Mouse (Mus musculus) retina, postnatal 7 days (tissue): ENCODE results near the gene Itpk1.

ENCODE experiments used
- DNase-seq: peaks from one replicate; pipeline ENCODE4 v3.0.0-alpha.2; 2012; ENCODE audit warnings: low read depth, low spot score

Itpk1 gene

GRCm38 (mm10) chr12:102554721-102555516 is 149.8 kb downstream of the Itpk1 start, which contains the start of gene Chga:
Gene Chga (plus strand): TSS chr12:102554969.
- DNase-seq, result peak; percentile 72

GRCm38 (mm10) chr12:102553705-102554275 is 150.9 kb downstream of the Itpk1 start:
- no peak for DNase-seq

GRCm38 (mm10) chr12:102552001-102552400 is 152.7 kb downstream of the Itpk1 start:
- DNase-seq, result no peak

- DNase-seq, result no peak
These were observed 153.5 kb downstream of the Itpk1 start for GRCm38 (mm10) chr12:102551186-102551585.

GRCm38 (mm10) chr12:102550529-102550928 is 154.2 kb downstream of the Itpk1 start:
- DNase-seq, result no peak

- DNase-seq, result no peak
These were observed 159.6 kb downstream of the Itpk1 start for GRCm38 (mm10) chr12:102545122-102545521.

GRCm38 (mm10) chr12:102541168-102541567 is 163.6 kb downstream of the Itpk1 start:
- no peak for DNase-seq

GRCm38 (mm10) chr12:102540278-102540677 is 164.5 kb downstream of the Itpk1 start:
- DNase-seq, result no peak

- DNase-seq, result no peak
These were observed 168.9 kb downstream of the Itpk1 start for GRCm38 (mm10) chr12:102535796-102536195.

GRCm38 (mm10) chr12:102527989-102528388 is 176.7 kb downstream of the Itpk1 start:
- DNase-seq, result no peak

- DNase-seq, result peak; percentile 41
These were observed 180.0 kb downstream of the Itpk1 start for GRCm38 (mm10) chr12:102524760-102525159.

GRCm38 (mm10) chr12:102524216-102524615 is 180.5 kb downstream of the Itpk1 start:
- no peak for DNase-seq

GRCm38 (mm10) chr12:102521777-102522319 is 182.9 kb downstream of the Itpk1 start:
- no peak for DNase-seq

GRCm38 (mm10) chr12:102519929-102520720 is 184.6 kb downstream of the Itpk1 start:
- no peak for DNase-seq
